Mouse (Mus musculus) CH12.LX (cell line): ENCODE data around the gene 4930556J24Rik. TPM values are rescaled to one million over a fixed set of nuclear protein-coding genes. Genes with fewer than 3 reads are reported as not detected.

Source experiments
- DNase-seq: peaks from one replicate; pipeline ENCODE4 v3.0.0-alpha.2; 2013; ENCODE audit errors: extremely low read depth
- H3K27ac ChIP-seq: 2 replicates; pipeline ENCODE4 v1.5.1; 2012; ENCODE audit warnings: low read depth, mild to moderate bottlenecking, control low read depth, moderate library complexity; ENCODE audit not compliant: insufficient read depth
- H3K27me3 ChIP-seq: replicated peaks from 2 replicates; pipeline ENCODE3; 2012; ENCODE audit warnings: inconsistent platforms
- H3K36me3 ChIP-seq, 2 experiments: replicated peaks in 1 of 2; 2 replicates each; pipeline versions ENCODE3 to v1.6.1; 2012; ENCODE audit warnings: inconsistent platforms in 1 of 2, low read length in 1 of 2, mild to moderate bottlenecking in 1 of 2, mixed read lengths in 1 of 2, moderate library complexity in 1 of 2; ENCODE audit not compliant: control insufficient read depth in 1 of 2, insufficient read depth in 1 of 2
- H3K4me1 ChIP-seq, 2 experiments: 2 replicates each; pipeline ENCODE4 v1.6.1; 2012; ENCODE audit warnings: inconsistent platforms in 1 of 2, moderate library complexity in 1 of 2; ENCODE audit not compliant: insufficient read depth in 2 of 2, control insufficient read depth in 1 of 2
- H3K4me2 ChIP-seq: 2 replicates; pipeline ENCODE4 v1.6.1; 2012; ENCODE audit warnings: low read depth, mild to moderate bottlenecking, control low read depth; ENCODE audit not compliant: poor library complexity, insufficient read depth, severe bottlenecking
- H3K4me3 ChIP-seq, 3 experiments: fragments of 150-350 bp in 1 of 3; sonication (generic) in 1 of 3; replicated peaks in 1 of 3; 2 replicates each; pipeline versions ENCODE3 to v1.5.1; 2011 to 2012; ENCODE audit warnings: low read depth in 2 of 3, low read length in 2 of 3, mild to moderate bottlenecking in 2 of 3, moderate library complexity in 2 of 3, control low read depth in 1 of 3, improper control_type of control experiment in 1 of 3, inconsistent platforms in 1 of 3, mixed read lengths in 1 of 3; ENCODE audit not compliant: poor library complexity in 1 of 3
- H3K79me2 ChIP-seq: replicated peaks from 2 replicates; pipeline ENCODE4 v1.6.1; 2012; ENCODE audit warnings: mild to moderate bottlenecking, moderate library complexity; ENCODE audit not compliant: control insufficient read depth, poor library complexity, insufficient read depth, severe bottlenecking; ENCODE audit errors: extremely low read depth
- H3K9ac ChIP-seq: 2 replicates; pipeline ENCODE4 v1.6.1; 2012; ENCODE audit warnings: low read depth, mild to moderate bottlenecking, control low read depth, moderate library complexity; ENCODE audit not compliant: insufficient read depth
- H3K9me3 ChIP-seq: replicated peaks from 2 replicates; pipeline ENCODE3; 2012; ENCODE audit warnings: low read length, inconsistent platforms, mixed read lengths
- CHD2 ChIP-seq: IDR thresholded peaks from 2 replicates; pipeline ENCODE4 v1.6.1; 2011; ENCODE audit warnings: low read length, improper control_type of control experiment
- CTCF ChIP-seq, 2 experiments: IDR thresholded peaks in 1 of 2; conservative IDR thresholded peaks in 1 of 2; 2 replicates each; pipeline ENCODE4 v1.5.1; 2011 to 2012; ENCODE audit warnings: low read depth in 2 of 2, low read length in 2 of 2, improper control_type of control experiment in 1 of 2, inconsistent platforms in 1 of 2, mild to moderate bottlenecking in 1 of 2, moderate library complexity in 1 of 2
- ELF1 ChIP-seq: IDR thresholded peaks from 2 replicates; pipeline ENCODE4 v1.6.1; 2014; ENCODE audit warnings: low read depth, mild to moderate bottlenecking, inconsistent platforms, low read length, improper control_type of control experiment
- IRF4 ChIP-seq: IDR thresholded peaks from 2 replicates; pipeline ENCODE4 v1.6.1; 2014; ENCODE audit warnings: low read depth, mild to moderate bottlenecking, inconsistent platforms, low read length, improper control_type of control experiment
- JUN ChIP-seq: IDR thresholded peaks from 2 replicates; pipeline ENCODE4 v1.6.1; 2011; ENCODE audit warnings: low read depth, mild to moderate bottlenecking, low read length, improper control_type of control experiment, moderate library complexity; ENCODE audit not compliant: insufficient read depth
- MAFK ChIP-seq: IDR thresholded peaks from 2 replicates; pipeline ENCODE4 v1.6.1; 2011; ENCODE audit warnings: low read length, improper control_type of control experiment; ENCODE audit not compliant: insufficient replicate concordance
- MEF2A ChIP-seq: IDR thresholded peaks from 2 replicates; pipeline ENCODE4 v1.6.1; 2014; ENCODE audit warnings: low read depth, mild to moderate bottlenecking, inconsistent platforms, low read length, improper control_type of control experiment, borderline replicate concordance
- MYC ChIP-seq: IDR thresholded peaks from 2 replicates; pipeline ENCODE4 v1.6.1; 2011; ENCODE audit warnings: low read depth, mild to moderate bottlenecking, improper control_type of control experiment, low read length
- NELFE ChIP-seq: IDR thresholded peaks from 2 replicates; pipeline ENCODE4 v1.6.1; 2011; ENCODE audit warnings: low read depth, low read length, improper control_type of control experiment
- NRF1 ChIP-seq: IDR thresholded peaks from 2 replicates; pipeline ENCODE4 v1.6.1; 2014; ENCODE audit warnings: low read depth, mild to moderate bottlenecking, inconsistent platforms, low read length, improper control_type of control experiment, moderate library complexity
- POLR2AphosphoS2 ChIP-seq: IDR thresholded peaks from 2 replicates; pipeline ENCODE4 v1.6.1; 2011; ENCODE audit warnings: low read depth, low read length, improper control_type of control experiment
- RAD21 ChIP-seq: IDR thresholded peaks from 2 replicates; pipeline ENCODE4 v1.6.1; 2011; ENCODE audit warnings: low read depth, mild to moderate bottlenecking, low read length, improper control_type of control experiment, moderate library complexity
- SMC3 ChIP-seq: IDR thresholded peaks from 2 replicates; pipeline ENCODE4 v1.6.1; 2011; ENCODE audit warnings: low read depth, low read length, improper control_type of control experiment
- TBP ChIP-seq: conservative IDR thresholded peaks from 2 replicates; pipeline ENCODE4 v1.6.1; 2011; ENCODE audit warnings: low read depth, low read length, improper control_type of control experiment
- TCF12 ChIP-seq: IDR thresholded peaks from 2 replicates; pipeline ENCODE4 v1.6.1; 2014; ENCODE audit warnings: low read depth, mild to moderate bottlenecking, inconsistent platforms, low read length, improper control_type of control experiment
- ZC3H11A ChIP-seq: IDR thresholded peaks from 2 replicates; pipeline ENCODE4 v1.6.1; 2012; ENCODE audit warnings: low read depth, mild to moderate bottlenecking, inconsistent platforms, low read length, improper control_type of control experiment
- ZKSCAN1 ChIP-seq: IDR thresholded peaks from 2 replicates; pipeline ENCODE4 v1.6.1; 2012; ENCODE audit warnings: low read depth, inconsistent platforms, low read length, improper control_type of control experiment, borderline replicate concordance
- ZMIZ1 ChIP-seq: IDR thresholded peaks from 2 replicates; pipeline ENCODE4 v1.6.1; 2012; ENCODE audit warnings: low read depth, mild to moderate bottlenecking, inconsistent platforms, low read length, improper control_type of control experiment
- dilution Hi-C: fragments of 300-500 bp; cut with MboI; formaldehyde crosslinking; loops from 2 replicates; pipeline ENCODE4 v1.14.3; 2020; ENCODE audit warnings: low sequenced_read_pairs; ENCODE audit not compliant: extremely low pct_unique_long_range_greater_than_20kb, extremely low pct_ligation_motif_present
- in situ Hi-C: fragments of 300-500 bp; cut with MboI; formaldehyde crosslinking; loops from 3 replicates; pipeline ENCODE4 v1.14.3; 2019; ENCODE audit warnings: low sequenced_read_pairs, low pct_ligation_motif_present, low pct_unique_long_range_greater_than_20kb, mixed read lengths
- polyA plus RNA-seq: library from polyadenylated mRNA; unstranded; fragments of >175 nt; gene quantifications from 2 replicates; pipeline ENCODE4 v1.2.1, GENCODE M21; 2012; ENCODE audit warnings: low read depth; ENCODE audit not compliant: insufficient read length
- total RNA-seq, 2 experiments: library from RNA; depleted of rRNA; stranded (reverse); fragments of 300-350 nt in 1 of 2; fragments of >200 nt in 1 of 2; gene quantifications; 2 replicates each; pipeline ENCODE4 v1.2.3; 2012 to 2014

The 4930556J24Rik gene
- total and polyA plus RNA-seq, 3 experiments: 0.21 to 0.70 TPM; not detected in 1

DNA sequence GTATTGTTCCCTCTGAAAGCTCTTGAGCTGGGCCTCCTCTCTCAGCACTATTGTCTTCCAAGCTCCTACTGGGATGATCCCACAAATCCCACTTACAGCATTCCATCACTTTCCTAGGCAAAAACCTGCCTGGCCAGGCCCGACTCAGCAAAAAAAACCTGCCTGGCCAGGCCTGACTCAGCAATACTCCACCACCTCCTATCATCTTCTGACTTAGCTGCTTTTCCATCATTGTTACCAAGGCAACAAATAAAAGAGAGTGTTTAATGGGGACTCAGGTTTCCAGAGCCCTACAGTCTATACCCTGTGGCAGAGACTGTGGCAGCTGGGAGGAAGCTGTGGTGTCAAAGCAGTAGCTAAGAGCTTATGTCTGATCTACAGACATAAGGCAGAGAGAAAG lies 36.0 kb upstream of the 4930556J24Rik start:
- Histone ChIP-seq H3K36me3 (no peaks in the 10 kb centered on the region), H3K9me3 (peaks cover 14% of the 10 kb centered on the region), H3K27me3 (no peaks in the 10 kb centered on the region), H3K4me1 (no peaks in the 10 kb centered on the region), H3K9ac (no peak overlapping the region), H3K27ac (no peak overlapping the region)
- dilution Hi-C loops (no loop called here), in situ Hi-C loops (loop anchor here (5.0 to 25.0 kb wide), 2 partner anchors 65 to 400 kb away; no protein-coding TSS in a partner anchor)
- no peak for DNase-seq
- TF ChIP-seq CHD2 (no peak), MAFK (peak; percentile 44; the same call in 1 of the 2 replicates)
- TF ChIP-seq, all 38 proteins: peak for 1
- H3K4me3 ChIP-seq: no peak overlapping the region
- no peak overlapping the region for H3K4me2 ChIP-seq
- no peaks in the 10 kb centered on the region for H3K79me2 ChIP-seq

DNA sequence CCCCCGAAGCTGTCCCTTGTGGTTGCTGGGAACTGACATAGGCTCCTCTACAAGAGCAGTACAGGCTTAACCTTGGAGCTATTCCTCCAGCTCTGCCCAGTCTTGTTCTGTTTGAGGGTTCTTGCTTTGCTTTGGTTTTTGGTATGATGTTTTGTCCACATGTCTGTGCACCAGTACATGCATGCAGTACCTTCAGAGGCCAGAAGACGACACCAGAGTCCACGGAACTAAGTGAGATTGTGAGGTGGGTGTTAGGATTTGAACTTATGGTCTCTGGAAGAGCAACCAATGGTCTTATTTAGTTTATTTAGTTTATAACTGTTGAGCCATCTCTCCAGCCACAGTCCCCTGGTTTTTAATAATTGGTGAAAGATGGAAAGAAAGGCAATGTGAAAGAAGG lies 29.9 kb upstream of the 4930556J24Rik start:
- H3K79me2 ChIP-seq: no peaks in the 10 kb centered on the region
- no peak overlapping the region for H3K27ac ChIP-seq
- in situ Hi-C loops: loop anchor here (10.0 to 25.0 kb wide), 2 partner anchors 208 to 406 kb away; partner anchors contain the start of gene Castor1
- H3K36me3 ChIP-seq: no peaks in the 10 kb centered on the region
- no peak overlapping the region for H3K4me3 ChIP-seq
- DNase-seq: peak; percentile 34
- no peak overlapping the region for H3K9ac ChIP-seq
- H3K27me3 ChIP-seq: peaks cover 13% of the 10 kb centered on the region
- TF ChIP-seq ZKSCAN1 (no peak), MYC (0 out of 2 replicates have a peak, but pooled peaks have one; percentile 19), NRF1 (no peak), TBP (no peak), RAD21 (peak; percentile 82), ZC3H11A (peak; percentile 37; the same call in 1 of the 2 replicates), POLR2AphosphoS2 (no peak), SMC3 (peak; percentile 90), IRF4 (0 out of 2 replicates have a peak, but pooled peaks have one; percentile 8), CTCF (conservative IDR thresholded peaks at IDR 0.05 in 1 of 2, IDR thresholded peaks at IDR 0.05 in 1 of 2; ENCODE audit: low read depth in 2 of 2, low read length in 2 of 2) (peak; percentile 66 to 86)
- H3K4me2 ChIP-seq: no peak overlapping the region
- H3K9me3 ChIP-seq: peaks cover 7% of the 10 kb centered on the region
- dilution Hi-C loops: no loop called here
- no peaks in the 10 kb centered on the region for H3K4me1 ChIP-seq

GRCm38 (mm10) chr11:4005220-4005805 lies 28.7 kb upstream of the 4930556J24Rik start:
- no peak for DNase-seq
- H3K27ac ChIP-seq: no peak overlapping the region
- TF ChIP-seq MAFK: no peak
- no peak for TF ChIP-seq MEF2A
- TF ChIP-seq NELFE: no peak
- no peak for TF ChIP-seq CHD2
- TF ChIP-seq ZMIZ1: no peak
- no peak for TF ChIP-seq JUN
- no peak for TF ChIP-seq NRF1
- no peak for TF ChIP-seq SMC3
- TF ChIP-seq ELF1: no peak
- no peak for TF ChIP-seq TCF12
- TF ChIP-seq, all 38 proteins: peak for 0
- no peak overlapping the region for H3K9ac ChIP-seq
- in situ Hi-C loops: loop anchor here (10.0 to 25.0 kb wide), 2 partner anchors 209 to 407 kb away; partner anchors contain the start of gene Castor1
- no peaks in the 10 kb centered on the region for H3K79me2 ChIP-seq
- no peaks in the 10 kb centered on the region for H3K4me1 ChIP-seq
- H3K36me3 ChIP-seq: no peaks in the 10 kb centered on the region
- peaks cover 13% of the 10 kb centered on the region for H3K27me3 ChIP-seq
- H3K9me3 ChIP-seq: no peaks in the 10 kb centered on the region
- dilution Hi-C loops: no loop called here
- no peak overlapping the region for H3K4me2 ChIP-seq
- no peak overlapping the region for H3K4me3 ChIP-seq
